Mouse (Mus musculus) bone marrow macrophage, adult 2 months (primary cell): ENCODE data around the gene Pld1.

Experiments
- CTCF ChIP-seq: IDR thresholded peaks from 2 replicates; pipeline ENCODE4 v1.5.1; 2012; ENCODE audit warnings: low read depth, mild to moderate bottlenecking, low read length, moderate library complexity
- POLR2A ChIP-seq: IDR thresholded peaks from 2 replicates; pipeline ENCODE4 v1.6.1; 2012; ENCODE audit warnings: mild to moderate bottlenecking, low read depth, low read length, borderline replicate concordance

DNA sequence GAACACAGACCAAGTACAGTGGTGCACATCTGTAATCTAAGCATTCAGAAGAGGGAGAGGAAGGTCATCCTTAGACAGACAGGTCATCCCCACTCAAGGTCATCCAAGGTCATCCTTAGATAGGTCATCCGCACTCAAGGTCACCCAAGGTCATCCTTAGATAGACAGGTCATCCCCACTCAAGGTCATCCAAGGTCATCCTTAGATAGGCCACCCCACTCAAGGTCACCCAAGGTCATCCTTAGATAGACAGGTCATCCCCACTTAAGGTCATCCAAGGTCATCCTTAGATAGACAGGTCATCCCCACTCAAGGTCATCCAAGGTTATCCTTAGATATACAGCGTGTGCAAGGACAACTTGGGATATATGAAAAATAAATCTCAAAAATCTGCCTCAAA is 175.4 kb downstream of the Pld1 start:
- TF ChIP-seq CTCF (no peak), POLR2A (no peak)
